Mouse (Mus musculus): ENCODE results near the gene Sympk. TPM values are rescaled to one million over a fixed set of nuclear protein-coding genes. Genes with fewer than 3 reads are reported as not detected.

Gene Sympk
- polyA plus RNA-seq, 1 experiment: 97.6 TPM

GRCm38 (mm10) chr7:19086042-19086441, 61.9 kb downstream of the Sympk start:
- peak; percentile 29 for DNase-seq (ENCODE audit: low read depth)
- TF ChIP-seq CTCF (IDR thresholded peaks at IDR 0.05; ENCODE audit: borderline replicate concordance, extremely low read depth, insufficient read depth, insufficient read length) (no peak), POLR2A (IDR thresholded peaks at IDR 0.05; ENCODE audit: borderline replicate concordance, extremely low read depth, insufficient read depth, insufficient read length, poor library complexity, severe bottlenecking) (no peak)

- no peak for DNase-seq (ENCODE audit: low read depth)
- TF ChIP-seq POLR2A (IDR thresholded peaks at IDR 0.05; ENCODE audit: borderline replicate concordance, extremely low read depth, insufficient read depth, insufficient read length, poor library complexity, severe bottlenecking): no peak
These were observed 62.6 kb downstream of the Sympk start for GRCm38 (mm10) chr7:19086760-19087159.

GRCm38 (mm10) chr7:19088813-19089212, 64.6 kb downstream of the Sympk start:
- DNase-seq (ENCODE audit: low read depth): peak; percentile 69
- TF ChIP-seq POLR2A (IDR thresholded peaks at IDR 0.05; ENCODE audit: borderline replicate concordance, extremely low read depth, insufficient read depth, insufficient read length, poor library complexity, severe bottlenecking): no peak
- TF ChIP-seq CTCF (IDR thresholded peaks at IDR 0.05; ENCODE audit: borderline replicate concordance, extremely low read depth, insufficient read depth, insufficient read length): peak; percentile 85

- no peak for DNase-seq (ENCODE audit: low read depth)
- TF ChIP-seq CTCF (IDR thresholded peaks at IDR 0.05; ENCODE audit: borderline replicate concordance, extremely low read depth, insufficient read depth, insufficient read length): no peak
- no peak for TF ChIP-seq POLR2A (IDR thresholded peaks at IDR 0.05; ENCODE audit: borderline replicate concordance, extremely low read depth, insufficient read depth, insufficient read length, poor library complexity, severe bottlenecking)
These were observed 67.7 kb downstream of the Sympk start for GRCm38 (mm10) chr7:19091913-19092312.

GRCm38 (mm10) chr7:19092381-19093173, 68.4 kb downstream of the Sympk start:
- TF ChIP-seq POLR2A (IDR thresholded peaks at IDR 0.05; ENCODE audit: borderline replicate concordance, extremely low read depth, insufficient read depth, insufficient read length, poor library complexity, severe bottlenecking): 0 out of 2 replicates have a peak, but pooled peaks have one; percentile 5
- TF ChIP-seq CTCF (IDR thresholded peaks at IDR 0.05; ENCODE audit: borderline replicate concordance, extremely low read depth, insufficient read depth, insufficient read length): no peak
- DNase-seq (ENCODE audit: low read depth): peak; percentile 92

GRCm38 (mm10) chr7:19093174-19093521, 69.0 kb downstream of the Sympk start:
- TF ChIP-seq POLR2A (IDR thresholded peaks at IDR 0.05; ENCODE audit: borderline replicate concordance, extremely low read depth, insufficient read depth, insufficient read length, poor library complexity, severe bottlenecking) (no peak), CTCF (IDR thresholded peaks at IDR 0.05; ENCODE audit: borderline replicate concordance, extremely low read depth, insufficient read depth, insufficient read length) (peak; percentile 68)
- peak; percentile 75 for DNase-seq (ENCODE audit: low read depth)

GRCm38 (mm10) chr7:19093537-19094385, 69.6 kb downstream of the Sympk start:
- TF ChIP-seq CTCF (IDR thresholded peaks at IDR 0.05; ENCODE audit: borderline replicate concordance, extremely low read depth, insufficient read depth, insufficient read length) (no peak), POLR2A (IDR thresholded peaks at IDR 0.05; ENCODE audit: borderline replicate concordance, extremely low read depth, insufficient read depth, insufficient read length, poor library complexity, severe bottlenecking) (peak; percentile 60; the same call in 1 of the 2 replicates)

GRCm38 (mm10) chr7:19094471-19094825, 70.3 kb downstream of the Sympk start, which contains the start of gene Six5:
Six5 (plus strand) TSS chr7:19094594.
- no peak for DNase-seq (ENCODE audit: low read depth)
- TF ChIP-seq POLR2A (IDR thresholded peaks at IDR 0.05; ENCODE audit: borderline replicate concordance, extremely low read depth, insufficient read depth, insufficient read length, poor library complexity, severe bottlenecking) (0 out of 2 replicates have a peak, but pooled peaks have one; percentile 3), CTCF (IDR thresholded peaks at IDR 0.05; ENCODE audit: borderline replicate concordance, extremely low read depth, insufficient read depth, insufficient read length) (no peak)

More at GRCm38 (mm10) chr7:19093537-19094385, 69.6 kb downstream of the Sympk start:
- peak; percentile 97 for DNase-seq (ENCODE audit: low read depth)

- DNase-seq (ENCODE audit: low read depth): peak; percentile 63
- TF ChIP-seq POLR2A (IDR thresholded peaks at IDR 0.05; ENCODE audit: borderline replicate concordance, extremely low read depth, insufficient read depth, insufficient read length, poor library complexity, severe bottlenecking): no peak
- TF ChIP-seq CTCF (IDR thresholded peaks at IDR 0.05; ENCODE audit: borderline replicate concordance, extremely low read depth, insufficient read depth, insufficient read length): no peak
These were observed 70.9 kb downstream of the Sympk start for GRCm38 (mm10) chr7:19094826-19095750.

GRCm38 (mm10) chr7:19095751-19096110, 71.6 kb downstream of the Sympk start:
- DNase-seq (ENCODE audit: low read depth): peak; percentile 80

More at GRCm38 (mm10) chr7:19095751-19096110, 71.6 kb downstream of the Sympk start:
- TF ChIP-seq CTCF (IDR thresholded peaks at IDR 0.05; ENCODE audit: borderline replicate concordance, extremely low read depth, insufficient read depth, insufficient read length) (no peak), POLR2A (IDR thresholded peaks at IDR 0.05; ENCODE audit: borderline replicate concordance, extremely low read depth, insufficient read depth, insufficient read length, poor library complexity, severe bottlenecking) (peak; percentile 8; the same call in 1 of the 2 replicates)

Data from brain, embryonic 14.5 days (tissue).